ENCODE assay signal across 9 mouse cellular contexts in genomic region chr17:45994281-45994817, GRCm38 (mm10). TPM values are rescaled to one million over a fixed set of nuclear protein-coding genes. Genes with fewer than 3 reads are reported as not detected.
DNase-seq lines count a peak whose midpoint lies in the region; ATAC-seq lines count a peak whose summit lies in the region.
"Had no signal": no experiment of that assay in that cellular context is flagged by ENCODE, and none has a peak within 500 bp of the region (broad histone marks: within the 10 kb centered on the region; RNA-seq: fewer than 3 reads in every experiment).

No protein-coding gene starts in this region.

- no peaks in the 10 kb centered on the region for H3K9me3 ChIP-seq in midbrain, embryonic 14.5 days (ENCODE audit: control insufficient read depth, low read length)
- no peaks in the 10 kb centered on the region for H3K9me3 ChIP-seq in midbrain, embryonic 10.5 days (replicated peaks)
- no peaks in the 10 kb centered on the region for H3K9me3 ChIP-seq in stomach, embryonic 16.5 days (replicated peaks; ENCODE audit: control insufficient read depth, low read length)
- H3K9me3 ChIP-seq in forebrain, embryonic 16.5 days (ENCODE audit: control insufficient read depth, low read length) = no peaks in the 10 kb centered on the region

- ATAC-seq in cerebellum, adult (ENCODE audit: insufficient number of reproducible peaks, low FRiP score, low TSS enrichment) = no peak
- no peak for ATAC-seq in midbrain, embryonic 14.5 days (ENCODE audit: low FRiP score, low TSS enrichment)
- peak; percentile 88; the same call in 1 of the 2 replicates for ATAC-seq in stomach, embryonic 16.5 days (ENCODE audit: insufficient read depth, low FRiP score)
- no peak for ATAC-seq in CD4-positive, CD25-positive, alpha-beta regulatory T cell, adult 4 months
- ATAC-seq in forebrain, embryonic 16.5 days = no peak

- peak; percentile 35 to 46 for DNase-seq in cerebellum, postnatal 10 days
- DNase-seq in midbrain, embryonic 14.5 days = peak; percentile 35
- DNase-seq in midbrain, embryonic 10.5 days (ENCODE audit: low spot score) = no peak
- DNase-seq in kidney, postnatal 36 days = peak; percentile 83 to 92

- no peaks in the 10 kb centered on the region for H3K36me3 ChIP-seq in midbrain, embryonic 14.5 days (ENCODE audit: control insufficient read depth, insufficient read depth, low read length)
- H3K36me3 ChIP-seq in midbrain, embryonic 10.5 days = no peaks in the 10 kb centered on the region
- H3K36me3 ChIP-seq in stomach, embryonic 16.5 days (ENCODE audit: control insufficient read depth, insufficient read depth, low read length) = no peaks in the 10 kb centered on the region
- no peaks in the 10 kb centered on the region for H3K36me3 ChIP-seq in forebrain, embryonic 16.5 days (ENCODE audit: control insufficient read depth, insufficient read depth)
- H3K36me3 ChIP-seq: hindbrain, embryonic 13.5 days had no signal

- H3K4me3 ChIP-seq in midbrain, embryonic 14.5 days (replicated peaks; ENCODE audit: low read depth, low read length) = no peak overlapping the region
- no peak overlapping the region for H3K4me3 ChIP-seq in midbrain, embryonic 10.5 days
- no peak overlapping the region for H3K4me3 ChIP-seq in stomach, embryonic 16.5 days (replicated peaks; ENCODE audit: low read length)
- no peak overlapping the region for H3K4me3 ChIP-seq in forebrain, embryonic 16.5 days (replicated peaks; ENCODE audit: low read length)
- H3K4me3 ChIP-seq: hindbrain, embryonic 13.5 days had no signal

- WGBS in midbrain, embryonic 14.5 days = 68% methylated on average over 11 of the region's 11 CpGs
- 84% methylated on average over 11 of the region's 11 CpGs for WGBS in midbrain, embryonic 10.5 days
- 47% methylated on average over 11 of the region's 11 CpGs for WGBS in stomach, embryonic 16.5 days
- WGBS in forebrain, embryonic 16.5 days = 71% methylated on average over 11 of the region's 11 CpGs

- no peak overlapping the region for H3K9ac ChIP-seq in midbrain, embryonic 14.5 days (replicated peaks; ENCODE audit: low read length)
- H3K9ac ChIP-seq in stomach, embryonic 16.5 days (ENCODE audit: low read length) = 0 out of 2 replicates have a peak overlapping the region, but pooled peaks have one; percentile 29
- H3K9ac ChIP-seq in forebrain, embryonic 16.5 days (replicated peaks; ENCODE audit: low read depth, low read length) = no peak overlapping the region
- H3K9ac ChIP-seq: hindbrain, embryonic 13.5 days had no signal

- no peaks in the 10 kb centered on the region for H3K27me3 ChIP-seq in midbrain, embryonic 14.5 days (ENCODE audit: control insufficient read depth, insufficient read depth, low read length)
- no peaks in the 10 kb centered on the region for H3K27me3 ChIP-seq in midbrain, embryonic 10.5 days (ENCODE audit: low read depth, poor library complexity, severe bottlenecking)
- H3K27me3 ChIP-seq in stomach, embryonic 16.5 days (ENCODE audit: control insufficient read depth, insufficient read depth, low read length) = no peaks in the 10 kb centered on the region
- H3K27me3 ChIP-seq in forebrain, embryonic 16.5 days (replicated peaks; ENCODE audit: control insufficient read depth, insufficient read depth, low read length) = no peaks in the 10 kb centered on the region
- H3K27me3 ChIP-seq: hindbrain, embryonic 13.5 days had no signal

- H3K27ac ChIP-seq in midbrain, embryonic 14.5 days (replicated peaks; ENCODE audit: low read depth, low read length) = no peak overlapping the region
- no peak overlapping the region for H3K27ac ChIP-seq in midbrain, embryonic 10.5 days (replicated peaks)
- no peak overlapping the region; the same call in 1 of the 2 replicates for H3K27ac ChIP-seq in stomach, embryonic 16.5 days (ENCODE audit: low read length)
- no peak overlapping the region for H3K27ac ChIP-seq in forebrain, embryonic 16.5 days (ENCODE audit: low read length)
- H3K27ac ChIP-seq: hindbrain, embryonic 13.5 days had no signal

- H3K4me1 ChIP-seq in midbrain, embryonic 14.5 days (ENCODE audit: control insufficient read depth, insufficient read depth, low read length) = no peaks in the 10 kb centered on the region
- H3K4me1 ChIP-seq in midbrain, embryonic 10.5 days = peaks cover 9% of the 10 kb centered on the region
- peaks cover 6% of the 10 kb centered on the region for H3K4me1 ChIP-seq in stomach, embryonic 16.5 days (ENCODE audit: control insufficient read depth, insufficient read depth, low read length)
- H3K4me1 ChIP-seq in forebrain, embryonic 16.5 days (replicated peaks; ENCODE audit: control insufficient read depth, insufficient read depth, low read length) = no peaks in the 10 kb centered on the region

- no peak overlapping the region for H3K4me2 ChIP-seq in midbrain, embryonic 14.5 days (ENCODE audit: low read length)
- H3K4me2 ChIP-seq in stomach, embryonic 16.5 days (ENCODE audit: low read depth, low read length) = no peak overlapping the region
- H3K4me2 ChIP-seq in forebrain, embryonic 16.5 days (ENCODE audit: low read length) = no peak overlapping the region
- H3K4me2 ChIP-seq: hindbrain, embryonic 13.5 days had no signal

RNA-seq across cellular contexts. Expression of gene Vegfa, which starts 37.8 kb away (rescaled TPM):
- 4.3 and 5.5 TPM in 2 replicates for polyA plus RNA-seq in midbrain, embryonic 14.5 days (2014; fragmentation: Nextera tagmentation; extraction: Ambion mirVana)
- polyA plus RNA-seq in midbrain, embryonic 10.5 days (2016; fragmentation: Nextera tagmentation; extraction: Ambion mirVana) = 2.1 and 2.3 TPM in 2 replicates
- polyA plus RNA-seq in stomach, embryonic 16.5 days (2015; fragmentation: Nextera tagmentation; extraction: Ambion mirVana) = 3.6 and 3.9 TPM in 2 replicates
- polyA plus RNA-seq in CD4-positive, CD25-positive, alpha-beta regulatory T cell, adult 4 months (2017; shearing (Covaris generic)) = not detected
- 2.5 and 3.3 TPM in 2 replicates for polyA plus RNA-seq in forebrain, embryonic 16.5 days (2015; fragmentation: Nextera tagmentation; extraction: Ambion mirVana)
